Mouse (Mus musculus): Measurements from ENCODE around the gene Uggt2. TPM values are rescaled to one million over a fixed set of nuclear protein-coding genes. Genes with fewer than 3 reads are reported as not detected.

The Uggt2 gene
- polyA plus RNA-seq (2014; fragmentation: Nextera tagmentation; extraction: Ambion mirVana): 13.1 and 13.3 TPM in 2 replicates

- Histone ChIP-seq H3K4me3 (ENCODE audit: low read depth, low read length) (peak within 1 kb of the TSS; percentile 79), H3K4me1 (ENCODE audit: control insufficient read depth, insufficient read depth, low read length) (0 out of 2 replicates have a peak, but pooled peaks cover 7% of the 10 kb centered on the region), H3K27ac (replicated peaks; ENCODE audit: low read depth, low read length) (peak within 1 kb of the TSS; percentile 73), H3K9ac (ENCODE audit: low read depth, low read length) (peak within 1 kb of the TSS; percentile 76), H3K36me3 (ENCODE audit: control insufficient read depth, insufficient read depth, low read length) (no peaks in the 10 kb centered on the region), H3K9me3 (ENCODE audit: control insufficient read depth, low read length) (no peaks in the 10 kb centered on the region), H3K27me3 (replicated peaks; ENCODE audit: control insufficient read depth, insufficient read depth, low read length) (no peaks in the 10 kb centered on the region; the same call in 1 of the 2 replicates), H3K4me2 (ENCODE audit: low read depth, low read length) (peak within 1 kb of the TSS; percentile 79)
- 0% methylated on average over 10 of the region's 72 CpGs for WGBS
- ATAC-seq (ENCODE audit: low read depth) (peak; percentile 95), DNase-seq (ENCODE audit: low spot score) (peak; percentile 90)
Measured at GRCm38 (mm10) chr14:119098851-119099569, at the start of gene Uggt2. TSS of gene Uggt2 (minus strand) at chr14:119099430.

DNA sequence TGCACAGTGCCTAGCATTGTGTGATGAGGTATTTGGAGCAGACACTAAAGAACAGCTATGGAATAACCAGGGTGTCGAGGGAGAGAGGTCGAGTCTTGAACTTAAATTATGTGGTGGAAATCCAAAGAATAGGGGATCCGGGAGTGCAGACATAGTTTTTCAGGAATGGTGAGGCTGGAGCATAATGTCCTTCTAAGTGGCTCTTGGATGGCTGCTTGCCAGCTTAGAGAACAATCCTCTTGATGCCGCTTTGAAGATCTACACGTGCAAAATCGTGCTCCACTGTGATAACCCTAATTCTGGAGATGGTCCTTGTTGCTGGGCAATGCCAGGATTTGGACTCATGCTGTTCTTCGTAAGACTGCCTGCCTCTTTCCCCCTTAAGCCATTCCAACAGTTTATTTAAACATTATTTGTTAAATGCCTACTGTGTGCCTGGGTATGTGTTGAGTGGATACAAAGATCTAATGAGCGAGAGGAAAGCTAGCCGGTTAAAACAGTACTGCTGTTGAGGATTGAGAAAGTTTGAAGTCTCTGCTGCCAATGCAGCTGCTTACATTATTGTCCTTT is 40.2 kb upstream of the Uggt2 start:
- 38% methylated on average over 9 of the region's 9 CpGs for WGBS
- ATAC-seq (ENCODE audit: low read depth): no peak
- H3K27ac ChIP-seq (replicated peaks; ENCODE audit: low read depth, low read length): no peak overlapping the region
- no peak for DNase-seq (ENCODE audit: low spot score)
- H3K4me1 ChIP-seq (ENCODE audit: control insufficient read depth, insufficient read depth, low read length): 0 out of 2 replicates have a peak, but pooled peaks cover 6% of the 10 kb centered on the region
- peaks cover 59% of the 10 kb centered on the region for H3K27me3 ChIP-seq (replicated peaks; ENCODE audit: control insufficient read depth, insufficient read depth, low read length)
- peak overlapping the region; percentile 99; the same call in 1 of the 2 replicates for H3K4me2 ChIP-seq (ENCODE audit: low read depth, low read length)
- peak overlapping the region; percentile 69 for H3K4me3 ChIP-seq (ENCODE audit: low read depth, low read length)
- H3K9ac ChIP-seq (ENCODE audit: low read depth, low read length): no peak overlapping the region
- no peaks in the 10 kb centered on the region for H3K9me3 ChIP-seq (ENCODE audit: control insufficient read depth, low read length)
- H3K36me3 ChIP-seq (ENCODE audit: control insufficient read depth, insufficient read depth, low read length): no peaks in the 10 kb centered on the region

DNA sequence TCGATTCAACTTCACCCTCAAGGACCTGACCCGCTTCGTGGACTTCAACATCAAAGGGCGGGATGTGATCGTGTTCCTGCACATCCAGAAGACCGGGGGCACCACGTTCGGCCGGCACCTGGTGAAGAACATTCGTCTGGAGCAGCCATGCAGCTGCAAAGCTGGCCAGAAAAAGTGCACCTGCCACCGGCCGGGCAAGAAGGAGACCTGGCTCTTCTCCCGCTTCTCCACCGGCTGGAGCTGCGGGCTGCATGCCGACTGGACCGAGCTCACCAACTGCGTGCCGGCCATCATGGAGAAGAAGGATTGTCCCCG is 39.5 kb upstream of the Uggt2 start:
- peak overlapping the region; percentile 99 for H3K4me2 ChIP-seq (ENCODE audit: low read depth, low read length)
- no peaks in the 10 kb centered on the region for H3K36me3 ChIP-seq (ENCODE audit: control insufficient read depth, insufficient read depth, low read length)
- H3K4me3 ChIP-seq (ENCODE audit: low read depth, low read length): peak overlapping the region; percentile 69
- H3K9me3 ChIP-seq (ENCODE audit: control insufficient read depth, low read length): no peaks in the 10 kb centered on the region
- H3K4me1 ChIP-seq (ENCODE audit: control insufficient read depth, insufficient read depth, low read length): 0 out of 2 replicates have a peak, but pooled peaks cover 6% of the 10 kb centered on the region
- peak overlapping the region; percentile 70; the same call in 1 of the 2 replicates for H3K9ac ChIP-seq (ENCODE audit: low read depth, low read length)
- WGBS: 2% methylated on average over 17 of the region's 20 CpGs
- peaks cover 59% of the 10 kb centered on the region for H3K27me3 ChIP-seq (replicated peaks; ENCODE audit: control insufficient read depth, insufficient read depth, low read length)
- H3K27ac ChIP-seq (replicated peaks; ENCODE audit: low read depth, low read length): no peak overlapping the region
- DNase-seq (ENCODE audit: low spot score) (no peak), ATAC-seq (ENCODE audit: low read depth) (no peak)

GRCm38 (mm10) chr14:119137906-119138785 is 38.9 kb upstream of the Uggt2 start, which contains the start of gene Hs6st3:
TSS of gene Hs6st3 (plus strand) at chr14:119138341.
- DNase-seq (ENCODE audit: low spot score): no peak
- peak; percentile 67 for ATAC-seq (ENCODE audit: low read depth)

DNA sequence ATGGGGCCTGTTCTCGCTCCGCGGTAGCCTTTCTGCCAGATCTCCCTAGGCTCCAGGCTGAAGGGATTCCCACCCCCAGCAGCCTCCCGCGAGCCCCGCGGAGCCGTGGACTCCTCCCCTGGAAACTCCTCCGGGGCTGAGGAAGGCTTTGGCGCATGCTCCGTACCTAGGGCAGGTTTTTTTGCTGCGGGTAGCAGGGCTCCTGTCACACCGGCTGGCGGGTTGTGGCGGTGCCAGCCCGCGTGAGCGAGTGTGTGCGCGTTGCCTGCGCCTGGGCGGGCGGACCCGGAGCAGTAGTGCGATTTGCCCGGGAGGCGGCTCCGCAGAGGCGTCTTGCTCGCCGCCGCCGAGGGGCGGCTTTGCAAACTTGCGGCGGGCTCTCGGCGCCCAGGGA is 38.3 kb upstream of the Uggt2 start:
- H3K27ac ChIP-seq (replicated peaks; ENCODE audit: low read depth, low read length): no peak overlapping the region
- 0 out of 2 replicates have a peak, but pooled peaks cover 6% of the 10 kb centered on the region for H3K4me1 ChIP-seq (ENCODE audit: control insufficient read depth, insufficient read depth, low read length)
- peak overlapping the region; percentile 99 for H3K4me2 ChIP-seq (ENCODE audit: low read depth, low read length)
- peak; percentile 86 for ATAC-seq (ENCODE audit: low read depth)
- peaks cover 59% of the 10 kb centered on the region for H3K27me3 ChIP-seq (replicated peaks; ENCODE audit: control insufficient read depth, insufficient read depth, low read length)
- H3K4me3 ChIP-seq (ENCODE audit: low read depth, low read length): peak overlapping the region; percentile 69
- peak; percentile 78 for DNase-seq (ENCODE audit: low spot score)
- no peaks in the 10 kb centered on the region for H3K36me3 ChIP-seq (ENCODE audit: control insufficient read depth, insufficient read depth, low read length)
- H3K9ac ChIP-seq (ENCODE audit: low read depth, low read length): peak overlapping the region; percentile 70
- H3K9me3 ChIP-seq (ENCODE audit: control insufficient read depth, low read length): no peaks in the 10 kb centered on the region
- under 1% methylated on average over 21 of the region's 38 CpGs for WGBS

More at GRCm38 (mm10) chr14:119137906-119138785, 38.9 kb upstream of the Uggt2 start, which contains the start of gene Hs6st3:
- Histone ChIP-seq H3K4me2 (ENCODE audit: low read depth, low read length) (peak within 1 kb of the TSS; percentile 99), H3K4me3 (ENCODE audit: low read depth, low read length) (peak within 1 kb of the TSS; percentile 69), H3K9me3 (ENCODE audit: control insufficient read depth, low read length) (no peaks in the 10 kb centered on the region), H3K4me1 (ENCODE audit: control insufficient read depth, insufficient read depth, low read length) (0 out of 2 replicates have a peak, but pooled peaks cover 6% of the 10 kb centered on the region), H3K27me3 (replicated peaks; ENCODE audit: control insufficient read depth, insufficient read depth, low read length) (peaks cover 59% of the 10 kb centered on the region), H3K27ac (replicated peaks; ENCODE audit: low read depth, low read length) (no peak within 1 kb of the TSS), H3K36me3 (ENCODE audit: control insufficient read depth, insufficient read depth, low read length) (no peaks in the 10 kb centered on the region), H3K9ac (ENCODE audit: low read depth, low read length) (peak within 1 kb of the TSS; percentile 70)
- 2% methylated on average over 27 of the region's 100 CpGs for WGBS

DNA sequence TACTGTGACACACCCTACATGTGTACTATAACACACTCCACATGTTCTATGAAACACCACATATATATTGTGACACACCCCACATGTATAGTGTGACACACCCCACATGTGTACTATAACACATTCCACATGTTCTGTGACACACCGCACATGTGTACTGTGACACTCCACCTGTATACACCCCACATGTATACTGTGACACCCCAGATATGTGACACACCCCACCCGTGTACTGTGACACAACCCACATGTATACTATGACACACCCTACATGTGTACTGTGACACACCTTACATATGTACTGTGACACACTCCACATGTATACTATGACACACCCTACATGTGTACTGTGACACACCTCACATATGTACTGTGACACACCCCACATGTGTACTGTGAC is 28.1 kb upstream of the Uggt2 start:
- Histone ChIP-seq H3K9ac (ENCODE audit: low read depth, low read length) (no peak overlapping the region), H3K27me3 (replicated peaks; ENCODE audit: control insufficient read depth, insufficient read depth, low read length) (no peaks in the 10 kb centered on the region), H3K4me1 (ENCODE audit: control insufficient read depth, insufficient read depth, low read length) (no peaks in the 10 kb centered on the region), H3K9me3 (ENCODE audit: control insufficient read depth, low read length) (no peaks in the 10 kb centered on the region), H3K4me2 (ENCODE audit: low read depth, low read length) (no peak overlapping the region), H3K36me3 (ENCODE audit: control insufficient read depth, insufficient read depth, low read length) (no peaks in the 10 kb centered on the region), H3K4me3 (ENCODE audit: low read depth, low read length) (no peak overlapping the region), H3K27ac (replicated peaks; ENCODE audit: low read depth, low read length) (no peak overlapping the region)
- no peak for DNase-seq (ENCODE audit: low spot score)
- ATAC-seq (ENCODE audit: low read depth): no peak
- WGBS: 91% methylated on average over 2 of the region's 2 CpGs

DNA sequence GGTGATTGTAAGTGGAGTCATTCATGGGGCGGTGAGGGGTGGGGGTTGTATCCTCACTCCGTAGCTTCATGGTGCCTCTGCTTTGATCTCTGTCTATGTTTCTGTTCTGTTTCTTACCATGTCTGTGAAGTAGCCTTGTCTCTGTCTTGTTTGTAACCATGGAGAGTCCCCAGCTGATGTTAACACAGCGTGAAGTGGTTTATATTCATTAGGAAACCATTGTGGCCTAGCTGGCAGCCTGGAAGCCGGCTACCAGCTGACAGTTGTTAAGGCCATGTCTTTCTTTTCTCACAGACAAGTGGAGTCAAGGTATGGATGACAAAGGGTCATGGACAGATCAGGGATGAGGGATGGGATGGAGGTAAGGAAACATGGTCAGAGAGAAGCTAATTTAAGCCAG is 26.6 kb upstream of the Uggt2 start:
- H3K9me3 ChIP-seq (ENCODE audit: control insufficient read depth, low read length): no peaks in the 10 kb centered on the region
- WGBS: 53% methylated on average over 4 of the region's 4 CpGs

GRCm38 (mm10) chr14:119124061-119124460 is 24.8 kb upstream of the Uggt2 start:
- Histone ChIP-seq H3K27ac (replicated peaks; ENCODE audit: low read depth, low read length) (no peak overlapping the region), H3K4me3 (ENCODE audit: low read depth, low read length) (peak overlapping the region; percentile 38)

More for the DNA sequence above, 26.6 kb upstream of the Uggt2 start:
- DNase-seq (ENCODE audit: low spot score): no peak
- Histone ChIP-seq H3K4me3 (ENCODE audit: low read depth, low read length) (no peak overlapping the region), H3K9ac (ENCODE audit: low read depth, low read length) (no peak overlapping the region), H3K4me2 (ENCODE audit: low read depth, low read length) (no peak overlapping the region), H3K36me3 (ENCODE audit: control insufficient read depth, insufficient read depth, low read length) (no peaks in the 10 kb centered on the region), H3K27ac (replicated peaks; ENCODE audit: low read depth, low read length) (no peak overlapping the region), H3K27me3 (replicated peaks; ENCODE audit: control insufficient read depth, insufficient read depth, low read length) (no peaks in the 10 kb centered on the region), H3K4me1 (ENCODE audit: control insufficient read depth, insufficient read depth, low read length) (no peaks in the 10 kb centered on the region)
- no peak for ATAC-seq (ENCODE audit: low read depth)

More at GRCm38 (mm10) chr14:119124061-119124460, 24.8 kb upstream of the Uggt2 start:
- H3K9ac ChIP-seq (ENCODE audit: low read depth, low read length): no peak overlapping the region
- H3K9me3 ChIP-seq (ENCODE audit: control insufficient read depth, low read length): no peaks in the 10 kb centered on the region
- ATAC-seq (ENCODE audit: low read depth) (peak; percentile 75), DNase-seq (ENCODE audit: low spot score) (peak; percentile 76)
- no peaks in the 10 kb centered on the region for H3K36me3 ChIP-seq (ENCODE audit: control insufficient read depth, insufficient read depth, low read length)
- WGBS: 27% methylated on average over 3 of the region's 3 CpGs
- H3K4me1 ChIP-seq (ENCODE audit: control insufficient read depth, insufficient read depth, low read length): no peaks in the 10 kb centered on the region
- H3K4me2 ChIP-seq (ENCODE audit: low read depth, low read length): peak overlapping the region; percentile 62
- H3K27me3 ChIP-seq (replicated peaks; ENCODE audit: control insufficient read depth, insufficient read depth, low read length): no peaks in the 10 kb centered on the region
